Mouse (Mus musculus) induced T-regulatory cell, adult 2 months (primary cell): ENCODE data around the gene Hsf2.

Experiments
- DNase-seq: peaks from one replicate; pipeline ENCODE4 v3.0.0-alpha.2; 2012; ENCODE audit warnings: low read depth

Gene Hsf2

DNA sequence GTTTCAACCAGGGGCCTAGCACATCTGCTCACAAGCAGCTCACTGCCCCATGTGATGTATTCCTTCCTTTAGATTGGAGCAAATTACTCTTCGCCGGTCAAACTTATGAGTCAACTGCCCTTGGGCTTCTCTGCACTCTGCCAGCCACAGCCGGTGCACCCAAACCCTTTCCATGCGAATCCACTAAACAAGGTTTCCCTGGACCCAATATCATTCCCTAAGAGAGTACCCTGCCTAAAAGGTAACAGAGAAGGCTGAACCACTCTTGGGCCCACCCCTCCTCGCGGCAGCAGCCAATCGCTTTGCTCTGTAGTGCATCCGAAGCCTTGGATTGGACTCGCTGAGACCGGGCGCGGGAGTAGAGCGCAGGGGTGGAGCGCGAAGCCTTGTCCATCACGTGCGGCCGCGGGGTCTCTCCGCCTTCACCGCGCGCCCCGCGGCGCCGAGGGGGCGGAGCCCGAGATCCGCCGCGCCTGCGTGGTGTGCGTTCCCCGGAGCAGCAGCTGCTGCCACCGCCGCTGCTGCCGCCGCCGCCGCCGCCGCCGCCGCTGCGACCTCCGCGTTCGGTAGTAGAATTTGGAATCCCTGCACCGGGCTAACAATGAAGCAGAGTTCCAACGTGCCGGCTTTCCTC, at the start of gene Hsf2:
Hsf2 (plus strand) TSS at position 478 of the 634 bp plus-strand sequence.
- DNase-seq, result peak; percentile 95

- no peak for DNase-seq
Measured at GRCm38 (mm10) chr10:57437898-57438297, 48.3 kb upstream of the Hsf2 start.

DNA sequence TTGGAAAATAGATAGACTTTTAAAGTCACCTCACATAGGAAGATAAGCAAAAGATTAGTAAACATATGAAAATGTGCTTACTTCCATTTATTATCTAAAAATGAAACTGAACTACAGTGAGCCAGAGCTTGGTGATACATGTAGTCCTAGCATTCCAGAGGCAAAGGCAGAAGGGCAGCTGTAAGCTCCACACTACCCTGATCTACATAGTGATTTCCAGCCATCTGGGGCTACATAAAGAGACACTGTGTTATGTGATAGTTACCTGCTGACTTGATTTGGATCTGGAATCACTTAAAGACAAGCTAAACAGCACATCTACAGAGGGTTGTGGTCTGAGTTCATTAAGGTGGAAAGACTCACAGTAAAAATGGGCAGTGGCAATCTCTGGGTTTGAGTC, 45.1 kb upstream of the Hsf2 start:
- no peak for DNase-seq

GRCm38 (mm10) chr10:57444392-57444791, 41.8 kb upstream of the Hsf2 start:
- DNase-seq, result no peak

GRCm38 (mm10) chr10:57445655-57446054, 40.5 kb upstream of the Hsf2 start:
- DNase-seq, result no peak

- no peak for DNase-seq
Measured at GRCm38 (mm10) chr10:57447657-57448050, 38.5 kb upstream of the Hsf2 start.

DNA sequence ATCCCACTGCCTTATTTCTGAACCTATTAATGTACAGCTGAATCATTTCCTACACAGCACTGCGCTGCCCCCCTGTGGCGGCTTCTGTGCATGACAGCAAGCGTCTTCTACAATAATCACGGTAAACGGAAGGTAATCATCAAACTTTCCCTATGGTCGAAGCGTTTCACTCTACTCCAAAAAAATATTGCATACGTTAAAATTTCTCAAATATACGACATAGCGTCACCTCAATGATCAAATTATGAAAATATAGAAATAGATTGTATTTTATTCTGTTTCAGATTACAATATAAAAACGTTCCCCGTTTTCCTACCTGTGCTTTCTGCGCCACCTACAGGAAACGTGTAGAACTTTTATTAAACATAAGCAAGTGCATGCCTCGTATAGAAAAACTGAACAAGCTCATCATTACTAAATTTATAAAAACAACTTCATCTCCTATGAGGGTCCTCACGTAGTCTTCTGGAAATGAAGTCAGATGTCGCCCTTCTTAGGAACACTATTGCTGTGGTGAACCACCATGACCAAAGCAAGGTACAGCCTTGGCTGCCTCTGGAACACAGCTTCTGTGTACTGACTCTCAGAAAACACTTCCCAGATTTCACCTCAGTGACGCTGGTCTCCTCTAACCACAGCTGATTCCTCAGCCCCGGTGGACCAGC, 38.0 kb upstream of the Hsf2 start:
- peak; percentile 87 for DNase-seq

DNA sequence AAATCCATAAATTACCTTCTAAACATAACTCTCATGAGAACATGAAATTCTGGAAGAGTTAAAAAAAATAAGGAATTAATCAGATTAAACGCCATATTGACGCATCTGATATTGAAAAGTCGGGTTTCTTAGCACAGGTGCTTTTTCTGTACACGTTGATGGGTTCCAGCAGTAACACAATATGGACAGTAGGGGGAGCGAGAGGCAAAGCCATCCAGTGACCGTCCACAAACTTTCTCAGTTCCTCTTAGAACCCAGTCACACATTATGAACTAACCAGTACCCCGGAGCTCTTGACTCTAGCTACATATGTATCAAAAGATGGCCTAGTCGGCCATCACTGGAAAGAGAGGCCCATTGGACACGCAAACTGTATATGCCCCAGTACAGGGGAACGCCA, 22.9 kb upstream of the Hsf2 start:
- peak; percentile 76 for DNase-seq

- no peak for DNase-seq
Measured at GRCm38 (mm10) chr10:57465768-57466167, 20.4 kb upstream of the Hsf2 start.

DNA sequence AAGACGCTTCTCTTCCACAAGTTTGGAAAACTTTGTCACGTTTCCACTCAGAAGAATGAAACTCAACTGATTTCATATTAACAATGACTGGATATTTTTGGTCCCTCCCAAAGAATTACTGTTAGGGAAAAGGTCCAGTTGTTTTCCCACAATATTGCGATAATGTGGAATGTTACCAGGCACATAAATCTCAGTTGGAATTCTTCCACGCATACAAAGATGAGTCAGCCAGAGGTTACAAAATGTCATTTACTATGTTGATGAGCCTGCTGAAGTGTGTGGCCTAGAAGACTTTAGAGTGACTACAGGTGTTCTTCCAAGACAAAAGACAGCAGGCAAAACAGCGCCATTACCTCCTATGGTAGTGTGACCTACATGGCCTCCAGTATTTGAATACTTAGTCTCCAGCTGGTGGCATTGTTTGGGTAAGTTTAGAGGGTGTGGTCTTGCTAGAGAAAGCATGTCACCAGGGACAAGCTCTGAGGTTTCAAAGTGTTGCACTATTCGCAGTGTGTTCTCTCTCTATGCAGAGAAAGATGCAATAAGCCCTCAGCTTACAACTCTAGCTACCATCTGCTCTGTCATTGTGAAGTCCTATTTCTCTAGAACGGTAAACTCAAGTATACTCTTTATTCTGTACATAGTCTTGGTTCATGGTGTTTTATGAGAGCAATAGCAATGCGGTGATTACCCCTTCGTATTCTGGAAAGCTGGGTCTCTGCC, 8.9 kb upstream of the Hsf2 start:
- no peak for DNase-seq

DNA sequence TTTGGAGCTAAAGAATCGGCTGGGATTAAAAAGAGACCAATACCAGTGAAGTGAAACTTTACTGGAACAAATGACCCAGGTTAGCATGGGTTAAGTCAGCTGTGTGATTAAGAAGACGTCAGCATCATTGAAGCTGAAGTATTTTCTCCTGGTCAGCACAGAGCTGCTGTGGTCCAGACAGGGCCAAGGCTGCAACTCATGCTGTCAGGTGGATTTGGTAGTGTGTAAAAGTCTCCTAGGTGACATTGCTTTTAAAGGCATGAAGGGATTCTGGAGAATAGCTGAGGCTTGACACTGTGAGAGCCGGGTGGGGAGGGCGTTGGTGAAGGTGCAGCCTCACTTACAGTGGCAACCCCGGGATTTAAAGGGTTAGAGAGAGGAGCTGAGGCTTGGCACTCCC, 4.5 kb upstream of the Hsf2 start:
- DNase-seq, result no peak

GRCm38 (mm10) chr10:57484741-57485140, 1.4 kb upstream of the Hsf2 start:
- DNase-seq, result no peak

- DNase-seq, result no peak
Measured at GRCm38 (mm10) chr10:57486542-57487071, 422 bp downstream of the Hsf2 start.

DNA sequence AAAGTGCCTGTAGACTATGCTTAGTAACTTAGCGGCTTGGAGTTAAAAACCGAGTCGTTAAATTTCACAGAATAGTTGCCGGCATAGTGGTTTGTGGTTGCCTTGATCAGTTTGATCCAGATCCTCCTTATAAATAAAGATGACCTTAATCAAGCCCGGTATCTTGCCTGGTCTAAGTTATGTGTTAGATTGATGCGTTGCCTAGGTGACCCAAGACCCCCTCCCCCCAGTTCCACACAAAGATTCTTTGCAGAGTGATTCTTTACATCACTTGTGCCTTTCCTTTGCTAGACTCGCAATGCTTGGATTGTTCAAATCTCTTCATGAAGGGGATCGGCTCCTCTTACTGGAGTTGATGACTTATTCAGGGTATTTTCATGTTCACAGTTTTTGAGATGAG, 1.0 kb downstream of the Hsf2 start:
- peak; percentile 64 for DNase-seq

GRCm38 (mm10) chr10:57488591-57488990, 2.4 kb downstream of the Hsf2 start:
- DNase-seq, result no peak

DNA sequence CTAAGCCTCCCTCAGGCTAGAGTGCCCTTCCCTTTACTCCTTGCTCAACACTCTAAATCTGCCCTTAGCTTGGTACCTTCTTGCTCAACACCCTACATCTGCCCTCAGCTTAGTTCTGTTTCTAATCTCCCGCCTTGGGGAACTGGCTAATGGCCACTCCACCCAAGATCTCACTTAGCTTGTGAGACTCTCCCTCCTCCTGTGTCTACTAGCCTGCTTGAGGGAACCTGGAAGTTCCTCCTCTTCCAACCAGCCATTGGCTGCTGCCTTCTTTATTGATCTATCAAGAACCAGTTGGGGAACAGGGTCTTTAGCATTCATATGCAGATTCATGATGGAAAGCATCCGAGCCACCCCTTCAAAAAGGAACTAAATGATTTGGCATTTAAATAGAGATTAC, 5.9 kb downstream of the Hsf2 start:
- DNase-seq, result no peak

DNA sequence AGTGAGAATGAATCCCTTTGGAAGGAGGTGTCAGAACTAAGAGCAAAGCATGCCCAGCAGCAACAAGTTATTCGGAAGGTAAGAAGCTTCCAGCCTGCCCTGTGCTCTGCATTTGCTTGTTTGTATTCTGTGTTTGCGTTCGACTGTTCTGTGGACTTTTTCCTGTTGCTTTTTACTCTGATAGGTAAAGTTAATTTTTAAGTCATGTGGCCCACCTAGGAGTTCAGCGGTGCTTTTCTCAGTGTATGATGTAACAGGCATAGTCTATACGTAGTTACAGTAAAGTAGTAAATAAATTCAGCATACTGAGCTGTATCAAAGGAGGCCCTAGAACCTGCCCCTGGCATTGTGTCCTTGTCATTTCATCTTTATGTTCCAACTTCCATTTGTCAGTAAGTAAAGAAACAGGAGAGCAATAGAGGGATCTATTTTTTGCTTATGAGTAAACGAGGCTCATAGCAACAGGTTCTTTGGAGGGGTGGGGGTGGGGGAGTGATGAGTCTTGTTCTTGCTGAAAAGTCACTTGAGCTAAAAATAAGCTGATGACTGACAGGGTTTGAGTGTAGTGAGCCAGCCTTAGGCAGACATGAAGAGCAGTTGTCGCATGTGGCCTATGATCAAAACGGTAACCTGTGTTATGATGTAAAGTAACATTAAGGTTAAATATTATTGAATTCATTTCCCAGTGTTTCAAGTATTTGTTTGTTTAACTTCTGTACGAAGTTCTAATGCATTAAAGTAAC, 13.4 kb downstream of the Hsf2 start:
- no peak for DNase-seq

DNA sequence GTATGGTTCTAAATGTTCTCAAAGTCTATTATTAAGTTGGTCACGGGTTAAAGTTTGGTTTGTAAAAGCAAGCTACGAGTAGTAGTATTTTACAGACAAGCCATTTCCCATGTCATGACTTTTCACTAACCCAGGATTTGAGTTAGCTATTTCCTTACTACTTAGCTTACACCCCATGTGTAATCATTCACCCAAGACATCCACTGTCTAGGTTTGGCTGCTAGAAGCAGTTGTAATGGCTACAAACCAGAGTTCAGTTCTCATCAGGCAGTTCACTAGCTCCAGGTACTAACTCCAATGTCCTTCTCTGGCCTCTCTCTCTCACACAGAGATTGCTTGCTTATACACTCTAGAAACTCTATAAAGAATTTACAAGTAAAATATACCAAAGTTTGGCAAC, 28.4 kb downstream of the Hsf2 start:
- no peak for DNase-seq

DNA sequence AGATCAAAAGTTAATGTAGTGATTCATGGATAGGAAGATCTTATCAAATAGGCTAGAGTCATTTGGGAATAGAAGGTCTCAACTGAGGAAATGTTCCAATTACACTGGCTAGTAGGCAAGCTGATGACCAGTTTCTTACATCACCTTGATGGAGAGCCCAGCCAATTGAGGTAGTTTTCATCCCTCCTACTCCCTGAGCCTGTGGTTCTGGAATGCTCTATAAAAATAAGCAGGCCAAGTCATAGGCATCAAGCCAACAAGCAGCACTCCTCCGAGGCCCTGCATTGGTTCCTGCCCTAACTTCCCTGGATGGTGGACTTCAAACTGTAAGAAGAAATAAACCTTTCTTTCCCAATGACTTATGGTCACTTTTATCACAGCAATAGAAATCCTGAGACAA, 29.1 kb downstream of the Hsf2 start:
- no peak for DNase-seq

- DNase-seq, result no peak
Measured at GRCm38 (mm10) chr10:57526469-57526868, 40.3 kb downstream of the Hsf2 start.

DNA sequence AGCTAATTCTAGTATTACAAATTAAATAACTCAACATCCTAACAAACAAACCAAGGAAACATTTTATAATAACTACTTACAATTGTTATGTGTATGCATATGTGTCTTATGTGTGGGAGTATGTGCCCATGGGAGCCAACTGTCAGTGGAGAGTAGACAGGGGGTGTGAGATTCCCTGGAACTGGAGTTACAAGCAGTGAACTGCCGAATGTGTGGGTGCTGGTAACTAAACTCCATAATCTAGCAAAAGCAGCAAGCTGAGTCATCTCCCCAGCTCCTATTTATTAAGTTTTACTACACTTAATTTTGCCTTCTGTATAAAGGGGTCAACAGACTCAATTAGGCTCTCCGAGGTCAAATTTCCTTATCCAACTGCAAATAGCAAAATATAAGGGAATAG, 44.9 kb downstream of the Hsf2 start:
- DNase-seq, result no peak

DNA sequence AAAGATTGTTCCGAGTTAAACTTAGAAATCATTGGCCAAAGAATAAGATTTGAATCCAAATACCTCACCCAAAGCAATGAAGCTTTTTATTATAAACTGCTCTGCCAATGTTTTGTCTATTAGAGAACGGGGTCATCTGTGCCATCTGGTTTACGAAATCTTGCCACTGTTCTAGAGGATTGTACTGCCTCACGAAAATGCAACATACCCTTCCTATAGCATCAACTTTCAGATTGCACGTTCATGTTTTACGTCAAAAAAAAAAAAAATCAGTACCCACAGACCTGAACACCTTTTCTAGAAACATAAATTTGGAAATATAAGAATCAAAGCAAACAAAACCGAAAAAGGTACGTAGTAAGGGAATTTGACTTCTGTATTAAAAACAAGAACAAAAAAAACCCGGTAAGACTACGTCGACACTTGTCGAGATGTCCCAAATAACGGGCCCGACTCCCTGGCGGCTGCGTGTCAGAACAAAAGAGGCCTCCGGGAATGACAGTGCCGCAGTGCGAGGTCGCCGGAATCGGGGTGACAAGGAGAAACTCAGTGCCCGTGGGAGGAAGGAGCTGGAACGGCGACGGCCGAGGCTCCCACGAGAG, 45.5 kb downstream of the Hsf2 start:
- no peak for DNase-seq
